Mouse (Mus musculus) heart, postnatal 14 days (tissue): ENCODE data around the gene Ppp2ca. TPM values are rescaled to one million over a fixed set of nuclear protein-coding genes. Genes with fewer than 3 reads are reported as not detected.
"Not testable (repeated sequence)": the region's sequence is repeated elsewhere in the genome, so short reads cannot be mapped to it uniquely, and the experiment has no call there.

Experiments used
- DNase-seq, 2 experiments: peaks; one replicate each; pipeline ENCODE4 v3.0.0; 2021 to 2022
- intact Hi-C: fragments of 180-260 bp; cut with DNase I; formaldehyde crosslinking; loops from one replicate; pipeline ENCODE4 v1.15.1; 2025
- microRNA-seq, 2 experiments: library from miRNA; unstranded; fragments of <30 nt; microRNA quantifications; one replicate each; pipeline ENCODE4 v1.2.0; 2021 to 2022
- total RNA-seq, 2 experiments: library from RNA; stranded (reverse); gene quantifications; 2 replicates each; pipeline ENCODE4 v1.2.3; 2021

The Ppp2ca gene
- total RNA-seq, 2 experiments from 2014 or later: 55.4 to 60.4 TPM

GRCm38 (mm10) chr11:52128316-52129061 is 30.0 kb downstream of the Ppp2ca start:
- intact Hi-C loops: loop anchor here (5.0 kb wide), 1 partner anchor 71 kb away; no protein-coding TSS in a partner anchor
- no peak for DNase-seq

- intact Hi-C loops: loop anchor here (5.0 kb wide), 1 partner anchor 72 kb away; no protein-coding TSS in a partner anchor
- DNase-seq: no peak
Measured at GRCm38 (mm10) chr11:52129171-52129570, 30.7 kb downstream of the Ppp2ca start.

GRCm38 (mm10) chr11:52129621-52130450 is 31.4 kb downstream of the Ppp2ca start:
- intact Hi-C loops: loop anchor here (5.0 kb wide), 1 partner anchor 73 kb away; no protein-coding TSS in a partner anchor

GRCm38 (mm10) chr11:52130451-52131068 is 32.1 kb downstream of the Ppp2ca start:
- DNase-seq: no peak

More at GRCm38 (mm10) chr11:52129621-52130450, 31.4 kb downstream of the Ppp2ca start:
- DNase-seq: peak in 1 of 2 experiments; percentile 7

GRCm38 (mm10) chr11:52143675-52144074 is 45.2 kb downstream of the Ppp2ca start:
- peak; percentile 42 to 56 for DNase-seq

More at GRCm38 (mm10) chr11:52130451-52131068, 32.1 kb downstream of the Ppp2ca start:
- intact Hi-C loops: no loop called here

GRCm38 (mm10) chr11:52145428-52145827 is 46.9 kb downstream of the Ppp2ca start, which contains the start of gene Olfr1373:
Gene Olfr1373, minus strand, starts transcription at chr11:52145528.
- DNase-seq, intact Hi-C loops: not testable (repeated sequence)

More at GRCm38 (mm10) chr11:52143675-52144074, 45.2 kb downstream of the Ppp2ca start:
- intact Hi-C loops: loop anchor here (5.0 kb wide), 2 partner anchors 79 to 199 kb away; no protein-coding TSS in a partner anchor

GRCm38 (mm10) chr11:52163926-52164325 is 65.4 kb downstream of the Ppp2ca start:
- peak; percentile 46 to 48 for DNase-seq
- intact Hi-C loops: no loop called here

GRCm38 (mm10) chr11:52167126-52167525 is 68.6 kb downstream of the Ppp2ca start:
- intact Hi-C loops: no loop called here
- peak; percentile 23 to 28 for DNase-seq

- intact Hi-C loops: not testable (repeated sequence)
- DNase-seq: peak; percentile 35 to 36
Measured at GRCm38 (mm10) chr11:52167901-52168302, 69.4 kb downstream of the Ppp2ca start.

- DNase-seq: no peak
- intact Hi-C loops: no loop called here
Measured at GRCm38 (mm10) chr11:52168461-52168860, 70.0 kb downstream of the Ppp2ca start.

Small RNA genes lying within 50 kb of the gene (microRNA-seq; reads per million reads assigned to microRNA genes)
- gene Gm24157: 0.12 to 0.27 reads per million in 2 experiments
- gene Mir3061: 4.8 to 23.8 reads per million in 2 experiments

Other genes with a start within 250 kb of the Ppp2ca start
- 1 to 10 TPM; 8.3 to 10.0 TPM for gene Jade2, start 241.0 kb upstream of the Ppp2ca start, total RNA-seq
- 10 to 100 TPM; 13.0 to 16.2 TPM for gene Cdkn2aipnl, start 131.0 kb upstream of the Ppp2ca start, total RNA-seq
- 100 to 1,000 TPM; 229 to 232 TPM for gene Ube2b, start 97.9 kb upstream of the Ppp2ca start, total RNA-seq
- 1 to 10 TPM; 5.4 to 7.3 TPM for gene Cdkl3, start 94.5 kb upstream of the Ppp2ca start, total RNA-seq
- gene Olfr1373, start 46.8 kb downstream of the Ppp2ca start, total RNA-seq: not detected
- gene Olfr1371, start 115.3 kb downstream of the Ppp2ca start, total RNA-seq: not detected
- gene Skp1a, start 133.3 kb downstream of the Ppp2ca start, total RNA-seq: 100 to 1,000 TPM; 225 to 227 TPM
- gene Tcf7, start 184.3 kb downstream of the Ppp2ca start, total RNA-seq: 10 to 100 TPM in 1 of 2 experiments, 1 to 10 TPM in 1; 3.2 to 45.5 TPM